Mouse (Mus musculus): ENCODE data around the gene Ddx47.

DNA sequence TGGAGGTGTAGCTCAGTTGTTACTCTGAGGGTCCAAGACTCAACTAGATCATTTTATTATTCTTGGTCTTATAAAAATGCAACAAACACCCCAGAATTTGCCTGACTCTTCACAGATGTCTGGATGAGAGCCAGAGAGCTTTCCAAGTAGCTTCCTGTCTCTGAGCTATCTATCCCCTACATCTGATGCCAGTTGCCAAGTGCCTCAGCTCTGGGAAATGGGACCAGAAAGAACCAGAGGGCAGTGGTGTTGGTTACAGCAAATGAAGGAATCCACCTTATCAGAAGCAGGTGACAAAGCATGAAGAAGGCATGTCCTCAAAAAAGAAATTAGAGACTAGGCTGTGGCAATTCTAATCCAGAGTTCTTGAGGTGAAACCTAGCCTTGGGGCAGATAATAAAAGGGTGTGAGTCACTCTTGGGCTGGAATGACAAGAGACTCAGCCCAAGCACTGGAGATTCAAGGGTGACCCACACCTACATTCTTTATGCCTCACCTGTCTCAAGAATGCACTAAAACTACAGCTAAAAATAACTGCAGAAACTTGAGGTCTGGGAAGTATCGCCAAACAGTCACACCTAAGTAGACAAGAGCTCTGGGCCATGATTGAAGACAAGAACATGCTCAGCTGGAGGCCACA is 13.5 kb downstream of the Ddx47 start:
- TF ChIP-seq CTCF (IDR thresholded peaks at IDR 0.05; ENCODE audit: low read depth) (no peak), EP300 (IDR thresholded peaks at IDR 0.05; ENCODE audit: low read depth) (no peak)

Data from liver, embryonic 14.5 days (tissue).